Mouse (Mus musculus) right cerebral cortex, postnatal 25 days (tissue): ENCODE measurements around the gene Npy4r.
A peak's percentile ranks its signal among the peaks of the same experiment; 100 is the strongest.

Experiments
- DNase-seq: peaks from one replicate; pipeline ENCODE4 v3.0.0; 2022

Gene Npy4r

DNA sequence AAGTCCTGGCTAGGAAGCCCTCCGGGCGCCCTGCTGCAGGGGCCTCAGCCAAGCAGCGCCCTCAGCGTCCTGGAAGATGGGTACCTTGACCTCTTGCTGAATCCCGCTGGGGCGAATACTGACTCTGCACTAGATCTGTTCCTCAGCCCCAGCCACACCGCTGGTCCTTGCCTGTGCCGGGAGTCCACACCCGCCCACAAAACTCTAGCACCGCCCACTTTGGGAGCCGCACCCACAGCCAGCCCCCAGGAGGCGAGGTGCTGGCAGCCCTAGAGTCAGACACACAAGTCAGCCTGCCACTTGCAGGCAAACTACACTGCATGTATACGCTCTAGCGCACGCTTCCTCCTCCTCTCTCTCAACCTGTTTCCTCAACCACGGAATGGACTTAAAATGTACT lies at the start of gene Npy4r:
Npy4r (minus strand) TSS at position 148 of the 400 bp plus-strand sequence.
- peak; percentile 7 for DNase-seq

DNA sequence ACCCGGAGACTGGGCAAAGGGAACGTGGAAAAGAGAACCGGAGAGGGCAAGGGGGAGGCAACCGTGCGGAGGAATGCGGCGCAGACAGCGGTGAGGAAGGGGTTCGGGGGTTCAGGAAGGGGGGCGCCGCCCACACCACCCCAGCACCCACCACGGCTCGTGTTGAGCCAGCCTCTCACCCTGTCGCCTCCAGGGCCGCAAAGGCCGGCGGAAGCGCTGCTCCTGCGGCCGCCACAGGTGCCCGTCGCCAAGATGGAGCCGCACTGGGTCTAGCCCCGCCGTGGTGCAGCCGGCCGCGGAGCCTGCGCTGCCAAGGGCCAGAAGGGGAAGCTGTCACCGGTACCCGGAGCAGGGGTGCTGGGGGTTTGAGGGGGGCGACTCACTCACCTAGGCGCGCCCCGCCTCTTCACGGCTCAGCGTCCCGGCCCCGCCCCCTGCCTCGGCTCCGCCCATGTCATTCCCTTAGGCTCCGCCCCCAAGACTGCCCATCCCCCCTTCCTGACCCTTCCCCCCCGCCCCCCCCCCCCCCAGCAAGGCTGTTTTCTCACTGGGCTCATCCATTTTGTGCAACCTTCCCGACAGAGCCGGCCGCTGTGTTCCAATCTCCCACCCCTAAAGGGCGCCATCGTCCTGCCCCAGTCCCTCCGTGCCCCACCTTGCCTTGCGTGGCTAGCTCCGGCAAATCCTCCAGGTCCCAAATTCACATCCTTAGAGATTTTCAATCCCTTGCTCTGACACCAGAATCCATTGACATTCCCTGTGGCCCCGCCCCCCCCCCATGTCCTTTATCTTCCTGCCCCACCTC lies 49.1 kb upstream of the Npy4r start, which contains the start of gene Gprin2:
Gprin2 (minus strand) TSS at position 423 of the 805 bp plus-strand sequence.
- DNase-seq, result peak; percentile 9

DNA sequence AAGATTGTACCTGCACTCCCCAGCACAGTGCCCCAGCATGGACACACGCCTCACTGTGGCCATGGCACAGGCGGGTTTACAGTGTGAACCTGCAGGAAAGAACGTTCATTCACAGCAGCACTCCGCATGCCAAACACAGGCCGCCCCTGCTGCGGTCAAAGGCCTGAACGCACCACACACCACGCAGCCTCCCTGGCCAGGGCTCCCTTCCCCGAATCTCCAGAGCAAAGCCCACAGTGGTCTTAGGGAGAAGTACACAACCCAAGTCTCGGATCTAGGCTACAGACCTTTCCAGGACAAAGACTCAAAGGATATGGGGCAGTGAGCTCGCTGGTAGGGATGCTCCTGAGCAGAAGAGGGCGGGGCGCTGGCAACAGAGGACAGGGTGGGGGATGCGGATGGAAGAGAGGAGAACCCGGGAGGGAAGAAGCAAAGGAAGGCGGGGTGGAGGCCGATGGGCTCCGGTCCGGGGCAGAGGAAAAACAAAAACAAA lies 48.5 kb upstream of the Npy4r start:
- DNase-seq, result no peak

DNA sequence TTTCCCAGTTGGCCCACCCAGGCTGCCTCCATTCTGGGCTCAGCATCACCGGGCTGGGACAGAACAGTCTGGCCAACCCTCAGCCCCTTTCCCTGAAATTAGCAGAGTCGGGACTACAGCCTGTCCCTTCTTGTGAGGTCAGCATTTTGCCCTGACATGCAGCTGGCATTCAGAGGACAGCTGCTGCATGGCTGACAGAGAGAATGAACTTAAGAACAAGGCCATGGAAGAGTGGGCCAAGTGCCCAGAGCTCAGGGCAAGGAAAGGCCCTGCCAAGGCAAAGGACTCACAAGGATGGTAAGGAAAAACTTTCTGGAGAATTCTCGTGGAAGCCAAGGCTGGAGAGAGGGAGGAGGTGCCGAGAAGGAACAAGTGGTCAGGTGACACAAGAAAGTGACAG lies 44.4 kb upstream of the Npy4r start:
- DNase-seq, result no peak

DNA sequence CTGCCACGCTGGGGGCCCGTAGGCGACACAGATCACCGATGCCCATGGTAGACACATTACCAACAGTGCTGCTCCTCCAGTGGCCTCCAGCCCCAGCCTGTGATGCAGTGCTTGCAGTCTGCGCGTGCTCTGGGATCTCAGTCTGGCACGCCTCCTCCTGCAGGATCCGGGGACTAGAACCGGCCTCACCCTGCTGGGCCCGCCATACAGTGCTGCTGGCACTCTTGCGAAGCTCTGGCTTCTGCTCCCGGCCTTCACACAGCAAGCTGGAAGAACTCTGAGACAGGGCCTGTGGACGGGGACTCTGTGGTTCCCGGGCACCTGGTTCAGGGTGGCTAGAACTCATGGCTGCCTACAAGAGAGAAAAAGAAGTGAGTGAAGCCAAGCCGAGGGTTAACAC lies 43.2 kb upstream of the Npy4r start:
- no peak for DNase-seq

DNA sequence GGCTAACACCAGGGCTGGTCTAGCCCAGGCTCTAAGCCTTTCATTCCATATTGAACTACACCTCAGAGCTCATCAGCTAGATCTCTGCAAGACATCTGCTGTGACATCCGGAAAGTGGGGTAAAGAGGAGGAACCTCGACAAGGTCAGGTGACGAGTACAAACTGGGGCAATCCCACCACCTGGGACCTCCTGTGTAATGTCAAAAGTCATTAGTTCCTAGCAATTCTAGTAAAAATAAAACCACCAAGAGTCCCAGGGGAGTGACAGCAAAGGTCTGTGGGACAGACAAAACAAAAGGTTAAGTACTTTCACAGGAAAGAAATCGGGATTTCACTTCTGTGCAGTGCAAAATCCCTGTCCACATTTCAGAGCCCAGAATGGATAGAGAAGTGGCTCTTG lies 41.6 kb upstream of the Npy4r start:
- no peak for DNase-seq

DNA sequence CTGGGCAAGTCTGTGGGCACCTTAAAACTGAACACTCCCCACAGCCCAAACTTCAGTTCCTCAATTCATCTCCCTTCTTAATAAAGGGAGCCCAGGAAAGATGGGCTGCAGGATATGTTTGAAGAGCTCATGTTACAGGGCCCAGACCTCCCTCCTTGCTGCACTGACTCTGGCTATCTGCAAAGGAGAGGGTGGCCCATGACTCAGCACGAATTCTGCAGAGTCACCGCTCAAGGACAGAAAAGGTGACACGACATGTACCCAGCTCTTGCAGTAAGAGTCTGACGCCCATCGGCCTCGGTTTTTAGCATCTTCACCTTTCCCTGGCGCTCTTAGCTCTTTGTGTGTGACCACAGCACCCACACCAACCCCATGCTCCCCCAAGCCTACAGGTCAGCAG lies 38.1 kb upstream of the Npy4r start:
- DNase-seq, result no peak

DNA sequence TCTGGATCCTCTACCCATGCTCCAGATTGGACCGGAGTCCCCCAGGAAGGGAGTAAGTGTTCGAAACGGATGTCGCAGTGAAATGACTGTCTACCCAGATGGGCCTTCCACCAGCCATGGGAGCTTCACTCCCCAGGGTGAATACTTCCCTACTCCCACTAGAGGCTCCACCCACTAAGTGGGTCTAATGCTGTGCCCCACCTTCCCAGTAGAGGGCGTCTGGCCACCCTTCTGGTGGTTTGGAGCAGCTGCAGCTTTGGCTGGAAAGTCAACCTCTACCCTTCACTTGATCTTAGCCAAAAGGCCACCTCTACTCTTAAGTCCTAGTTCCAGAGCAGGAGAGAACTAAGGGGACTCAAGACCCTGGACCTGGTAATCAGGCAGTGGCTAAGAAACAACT lies 36.3 kb upstream of the Npy4r start:
- no peak for DNase-seq

DNA sequence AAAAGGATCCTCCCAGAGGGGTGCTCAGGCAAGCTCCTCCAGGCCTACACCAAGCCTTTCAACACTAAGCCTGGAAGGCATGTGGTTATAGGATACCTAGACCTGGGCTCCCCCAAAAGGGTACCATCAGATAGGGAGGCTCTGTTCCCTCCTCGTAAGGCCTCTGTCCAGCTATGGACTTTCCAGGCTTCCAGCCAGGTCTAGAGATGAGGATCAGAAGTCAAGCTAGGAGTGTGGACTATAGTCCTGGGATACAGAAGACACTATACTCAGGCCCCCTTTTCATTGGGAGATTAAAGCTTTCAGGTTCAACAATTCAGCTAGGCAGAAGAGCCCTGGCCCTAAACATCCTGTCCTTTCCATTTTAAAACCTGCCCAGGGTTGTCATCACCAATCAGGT lies 30.8 kb upstream of the Npy4r start:
- no peak for DNase-seq

DNA sequence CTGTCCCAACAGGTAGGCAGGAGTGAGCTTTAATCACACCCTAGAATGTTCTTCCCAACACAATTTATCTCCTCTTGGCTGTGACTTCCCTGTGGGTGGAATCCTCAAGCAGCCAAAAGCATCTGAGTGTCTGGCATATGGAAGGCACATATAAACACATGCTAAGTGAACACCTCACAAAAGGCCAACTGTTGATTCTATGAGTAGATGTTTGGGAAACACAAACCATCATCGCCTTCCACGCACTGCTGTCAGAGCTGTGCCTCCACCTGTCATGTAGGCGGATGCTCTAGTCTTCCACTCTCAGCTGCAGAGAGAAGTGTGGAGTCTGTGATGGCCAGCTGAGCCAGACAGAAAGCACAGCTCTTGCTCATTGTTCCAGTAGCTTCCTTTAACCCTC lies 27.1 kb upstream of the Npy4r start:
- DNase-seq, result peak; percentile 69

DNA sequence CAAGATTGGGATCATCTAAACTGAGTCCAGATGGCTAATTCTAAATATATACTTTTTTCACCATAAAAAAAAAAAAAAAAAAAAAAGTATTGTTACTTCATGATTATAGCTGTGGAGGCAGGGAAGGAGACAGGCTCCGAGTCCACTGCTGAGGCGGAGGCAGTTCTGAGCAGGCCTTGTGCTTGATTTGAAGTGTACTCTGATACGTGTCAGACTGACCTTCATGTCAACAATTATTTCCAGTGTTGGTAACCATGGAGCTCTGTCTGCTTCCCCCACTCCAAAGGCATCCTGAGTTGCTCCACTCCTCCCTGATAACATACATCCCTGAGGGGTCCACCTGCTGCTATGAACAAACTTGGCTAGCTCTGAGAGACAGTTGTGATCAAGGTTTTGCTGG lies 18.8 kb upstream of the Npy4r start:
- no peak for DNase-seq

DNA sequence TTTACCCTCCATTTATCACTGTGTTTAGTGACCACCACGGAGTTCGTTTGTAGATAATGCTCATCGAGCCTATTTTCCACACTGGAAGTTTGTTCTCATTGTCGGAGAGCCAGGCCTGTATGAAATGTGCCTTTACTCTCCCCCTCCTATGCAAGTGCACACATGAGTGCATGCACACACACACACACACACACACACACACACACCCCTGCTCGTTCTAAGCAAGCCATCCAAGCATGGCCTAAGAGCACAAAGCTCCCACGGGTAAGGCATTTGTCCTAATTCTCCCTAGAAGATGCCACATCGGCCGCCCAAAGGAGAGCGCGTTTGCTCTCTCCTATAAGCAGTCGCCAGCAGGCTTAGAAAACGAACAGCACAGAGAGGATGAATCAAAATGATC lies 3.5 kb upstream of the Npy4r start:
- DNase-seq, result no peak

DNA sequence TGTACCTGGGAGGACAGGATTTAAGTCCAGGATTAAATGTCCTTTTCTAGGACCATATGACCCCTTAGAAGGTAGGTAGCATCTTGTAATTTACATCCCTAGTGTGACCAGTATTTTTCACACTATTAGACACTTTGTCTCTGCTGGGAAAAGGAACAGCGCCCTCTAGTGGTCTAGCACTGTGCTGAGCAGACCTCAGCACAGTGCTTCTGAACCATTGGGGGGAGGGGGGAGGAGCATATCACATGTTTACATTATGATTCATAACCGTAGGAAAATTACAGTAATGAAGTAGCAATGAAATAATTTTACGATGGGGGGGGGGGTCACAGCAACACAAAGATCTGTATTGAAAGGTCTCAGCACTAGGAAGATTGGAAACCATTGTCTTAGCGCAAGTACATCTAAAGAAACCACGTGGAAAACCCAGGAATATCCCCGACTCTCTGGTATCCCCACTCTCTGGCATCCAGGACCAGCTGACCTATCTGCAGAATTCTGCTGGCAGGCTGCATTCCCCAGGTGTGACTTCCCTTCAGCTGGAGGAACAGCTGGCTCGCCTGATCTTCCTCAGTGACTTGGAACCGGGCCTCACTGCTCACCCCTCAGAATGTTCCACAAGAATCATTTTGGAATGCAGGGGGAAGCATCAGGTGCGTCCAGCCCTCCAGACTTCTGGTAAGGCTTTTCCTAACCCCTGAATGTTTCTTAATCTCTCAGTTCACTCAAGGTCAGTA lies 2.5 kb upstream of the Npy4r start:
- DNase-seq, result peak; percentile 15

DNA sequence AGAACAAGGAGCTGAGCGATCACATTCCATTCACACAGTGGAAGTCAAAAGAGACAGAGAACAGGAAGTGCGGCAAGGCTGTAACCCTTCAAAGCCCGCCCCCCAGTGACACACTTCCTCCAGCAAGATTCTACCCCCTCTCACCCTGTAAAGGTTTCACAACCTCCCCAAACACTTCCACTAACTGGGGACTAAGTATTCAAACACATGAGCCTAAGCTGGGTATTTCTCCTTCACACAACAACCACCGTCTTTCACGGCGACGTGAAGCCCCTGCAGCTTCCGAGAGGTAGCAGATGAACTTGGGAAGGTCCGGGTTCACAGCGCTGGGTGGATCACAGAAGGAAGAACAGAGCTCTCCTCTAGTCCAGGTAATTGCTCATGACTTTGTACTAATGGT lies 9.4 kb downstream of the Npy4r start:
- no peak for DNase-seq

DNA sequence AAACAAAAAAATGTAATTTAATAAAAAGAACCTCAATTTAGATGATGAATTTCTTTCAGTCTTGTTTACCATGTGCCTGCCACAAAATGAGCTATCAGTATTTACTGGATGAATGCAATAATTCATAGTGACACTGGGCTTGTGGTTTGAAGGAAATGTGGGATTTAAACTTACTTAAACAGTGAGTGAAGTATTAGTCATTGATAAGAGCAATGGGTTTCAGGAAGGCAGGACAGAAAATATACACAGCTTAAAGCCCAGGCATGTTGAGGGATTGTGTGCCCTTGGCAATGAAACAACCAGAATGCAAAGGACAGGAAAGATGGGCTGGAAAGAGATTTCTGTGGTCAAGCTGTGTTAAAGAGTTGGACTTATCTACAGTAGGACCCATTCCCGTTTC lies 10.0 kb downstream of the Npy4r start:
- DNase-seq, result no peak

DNA sequence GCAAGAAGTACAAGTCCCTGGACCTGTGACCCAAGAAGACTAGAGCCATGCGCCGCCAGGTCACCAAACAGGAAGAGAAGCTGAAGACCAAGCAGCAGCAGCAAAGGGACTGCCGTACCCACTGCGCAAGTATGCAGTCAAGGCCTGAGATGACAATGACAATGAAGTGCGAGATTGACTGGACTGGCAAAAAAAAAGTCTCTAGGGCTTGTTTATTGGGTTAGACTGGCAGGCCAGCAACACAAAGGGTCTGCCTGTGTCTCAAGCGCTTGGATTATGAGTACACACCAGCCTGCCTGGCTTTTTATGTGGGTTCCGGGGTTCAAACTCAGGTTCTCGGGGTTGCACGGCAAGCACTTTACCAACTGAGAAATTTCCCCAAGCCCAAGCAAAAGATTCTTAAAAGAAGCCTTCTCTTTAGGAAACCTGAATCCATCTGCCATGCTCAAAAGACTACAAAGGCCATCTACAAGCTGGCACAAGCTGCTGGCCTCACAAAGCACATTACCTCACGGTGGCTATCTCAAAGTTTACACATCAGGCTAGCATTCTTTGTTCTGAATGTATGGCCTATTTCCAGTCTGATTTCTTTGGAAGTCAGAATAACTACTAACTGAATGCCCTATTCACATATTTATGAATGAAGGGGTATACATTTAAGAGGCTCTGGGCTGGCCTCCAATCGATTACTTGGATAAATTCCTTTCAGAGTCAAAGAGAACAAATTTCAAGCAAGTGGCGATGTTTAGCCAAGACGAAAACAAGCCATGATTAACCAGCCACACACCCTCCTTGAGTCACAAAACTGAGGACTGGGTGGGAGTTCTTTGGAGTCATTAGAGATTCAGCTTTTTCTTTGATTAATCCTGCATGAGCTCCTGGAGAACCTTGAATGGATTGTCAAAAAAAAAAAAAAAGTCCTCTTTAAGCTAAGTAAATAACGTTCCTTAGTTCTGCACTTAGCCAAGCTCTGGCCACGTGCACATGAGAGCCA lies 12.3 kb downstream of the Npy4r start:
- no peak for DNase-seq

DNA sequence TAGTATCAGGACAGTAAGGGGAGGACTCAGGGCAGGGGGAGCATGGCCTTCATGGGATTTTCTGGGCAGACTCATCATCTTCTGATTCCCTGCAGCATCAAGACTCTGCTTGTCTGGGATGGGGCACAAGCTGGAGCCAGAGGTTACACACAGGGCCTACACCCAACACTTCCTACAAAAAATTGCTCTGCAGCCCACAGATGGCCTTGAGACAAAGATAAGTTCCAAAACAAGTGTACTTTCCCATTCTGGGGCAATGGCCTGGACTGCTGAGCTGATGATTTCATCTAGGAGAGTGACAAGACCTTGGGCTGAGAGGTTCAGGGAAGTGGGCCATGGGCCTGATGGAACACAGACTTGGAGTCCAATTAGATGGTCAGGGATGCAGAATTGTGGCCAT lies 16.9 kb downstream of the Npy4r start:
- DNase-seq, result no peak

DNA sequence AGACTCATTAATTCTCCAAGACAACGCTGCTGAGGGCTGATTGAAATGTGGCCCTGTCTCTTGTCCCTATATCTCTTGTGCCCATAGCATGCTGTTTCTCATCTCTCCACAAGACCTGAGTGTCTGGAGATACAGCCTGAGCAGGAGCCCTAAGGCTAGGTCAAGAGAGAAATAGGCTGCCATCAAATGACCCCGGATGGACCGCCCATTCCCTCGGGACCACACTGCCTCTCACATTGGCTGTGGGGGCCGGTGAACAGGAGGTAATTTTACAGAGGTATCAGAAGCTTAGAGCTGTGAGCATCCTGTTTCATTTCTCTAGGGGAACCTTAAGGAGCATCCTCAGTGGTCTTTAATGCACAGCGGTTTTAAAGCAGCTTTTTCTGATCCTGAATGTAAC lies 21.1 kb downstream of the Npy4r start:
- DNase-seq, result no peak

DNA sequence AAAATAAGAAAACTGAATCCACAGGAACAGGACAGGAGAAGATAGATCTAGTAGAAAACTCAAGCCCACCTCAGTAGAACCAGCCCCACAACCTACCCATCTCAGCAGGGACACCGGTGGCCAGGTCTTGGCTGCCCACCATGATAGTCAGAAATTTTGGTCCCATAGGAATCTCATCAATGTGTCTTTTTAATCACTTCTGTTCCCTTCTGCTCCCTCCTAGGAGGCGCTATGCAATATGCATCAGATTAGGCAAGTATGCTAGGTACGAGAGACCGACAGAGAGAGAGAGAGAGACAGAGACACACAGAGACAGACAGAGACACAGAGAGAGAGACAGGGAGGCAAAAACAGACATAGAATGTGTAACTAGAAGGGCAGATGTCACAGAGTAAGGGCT lies 30.6 kb downstream of the Npy4r start:
- DNase-seq, result no peak

DNA sequence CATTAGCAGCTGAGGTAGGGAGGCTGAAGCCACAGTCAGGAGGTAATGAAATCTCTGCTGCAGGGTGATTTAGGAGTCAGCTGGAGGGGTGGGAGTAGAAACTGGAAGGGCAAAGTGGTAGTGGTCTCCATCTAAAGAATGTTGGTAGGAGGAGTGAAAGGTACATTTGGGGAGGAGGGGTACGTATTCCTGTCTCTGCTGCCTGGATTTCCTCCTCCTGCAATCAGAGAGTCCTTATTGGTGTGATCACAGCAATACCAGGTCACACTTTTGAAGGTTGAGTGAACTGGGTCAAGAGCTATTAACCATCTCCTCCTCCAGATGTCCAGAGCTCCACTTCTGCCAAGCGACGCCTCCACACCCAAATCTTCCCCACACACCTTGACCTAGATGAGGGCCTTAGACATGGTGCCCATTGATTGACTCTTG lies 31.4 kb downstream of the Npy4r start:
- no peak for DNase-seq

DNA sequence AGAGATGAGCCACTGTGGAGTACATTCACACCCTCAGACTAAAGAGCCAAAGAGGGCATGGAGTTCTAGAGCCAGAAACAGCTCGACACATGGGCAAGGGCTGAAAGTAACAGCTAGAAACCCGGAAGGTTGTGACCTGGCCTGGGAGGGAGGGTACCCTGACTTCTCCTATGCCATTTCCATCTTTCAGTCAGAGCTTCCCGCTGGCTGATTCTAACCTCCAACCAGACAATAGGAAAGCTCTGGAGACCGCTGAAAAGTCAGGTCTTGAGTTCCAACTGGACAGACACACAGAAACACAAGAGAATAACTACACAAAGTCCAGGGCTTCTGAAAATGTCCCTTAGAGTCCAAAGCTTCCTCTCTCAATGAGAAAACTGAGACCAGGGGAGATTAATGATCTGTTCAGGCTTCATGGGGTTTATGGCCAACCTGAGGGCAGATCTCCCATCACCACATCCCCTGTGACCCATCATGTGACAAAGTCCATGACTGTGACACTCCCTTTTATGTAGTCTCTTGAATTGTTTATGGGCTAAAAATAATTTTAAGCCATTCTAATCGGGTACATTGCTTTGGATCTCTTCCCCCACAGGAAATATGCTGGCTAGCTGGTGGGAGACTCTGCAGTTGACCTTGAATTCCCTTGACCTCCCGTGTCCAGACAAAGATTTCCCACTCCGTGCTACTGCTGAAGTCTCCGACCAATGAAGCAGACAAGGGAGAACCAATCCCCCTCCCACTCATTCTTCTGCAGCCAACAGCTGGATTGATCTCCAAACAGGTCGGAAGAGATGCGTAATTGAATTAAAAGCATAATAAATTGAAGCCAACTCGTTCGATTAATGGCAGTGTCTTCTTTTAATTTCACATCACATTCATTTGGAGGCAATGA lies 32.0 kb downstream of the Npy4r start:
- no peak for DNase-seq
